In genomic region chr14:45653756-45654155, GRCm38 (mm10) we compare ENCODE assay signal across 1 mouse cellular context.
TF ChIP-seq lines count a peak whose summit lies in the region.

No protein-coding gene starts in this region.

TF ChIP-seq in MEL, 35 proteins besides CTCF, POLR2A, EP300 and RAD21 (continued from another document):
- TF ChIP-seq USF2 (IDR thresholded peaks at IDR 0.05; ENCODE audit: borderline replicate concordance in 1 of 2, insufficient read depth in 1 of 2, low read depth in 1 of 2, low read length in 2 of 2) = no peak
- TF ChIP-seq GATA1 (IDR thresholded peaks at IDR 0.05; ENCODE audit: low read depth, low read length) = peak; percentile 85
- peak; percentile 65; the same call in 1 of the 2 replicates for TF ChIP-seq SIN3A (IDR thresholded peaks at IDR 0.05; ENCODE audit: low read length)
- no peak for TF ChIP-seq GABPA (IDR thresholded peaks at IDR 0.05; ENCODE audit: low read depth, low read length)
- TF ChIP-seq TCF12 (IDR thresholded peaks at IDR 0.05; ENCODE audit: low read depth, low read length) = peak; percentile 92
- TF ChIP-seq MAFK (IDR thresholded peaks at IDR 0.05; ENCODE audit: borderline replicate concordance, low read depth, low read length) = no peak
